Mouse (Mus musculus) embryonic facial prominence, embryonic 11.5 days (tissue): Measurements from ENCODE around the gene Htr5a. TPM values are rescaled to one million over a fixed set of nuclear protein-coding genes. Genes with fewer than 3 reads are reported as not detected.

Source experiments
- ATAC-seq: fragments of 200-750 bp; cut with Nextera tagmentation; replicated peaks from 2 replicates; pipeline ENCODE4 v1.8.0; 2017; ENCODE audit warnings: low read depth; ENCODE audit not compliant: insufficient number of reproducible peaks, low FRiP score, low TSS enrichment
- DNase-seq: peaks from one replicate; pipeline ENCODE4 v3.0.0-alpha.2; 2015; ENCODE audit warnings: low spot score
- H3K27ac ChIP-seq: fragments of 300-500 bp; sonication (generic); replicated peaks from 2 replicates; pipeline ENCODE4 v1.5.1; 2014; ENCODE audit warnings: mild to moderate bottlenecking, low read depth, low read length, control low read depth
- H3K27me3 ChIP-seq: fragments of 300-500 bp; sonication (generic); 2 replicates; pipeline ENCODE4 v1.6.1; 2014; ENCODE audit warnings: mild to moderate bottlenecking, low read length, moderate library complexity, mixed read lengths; ENCODE audit not compliant: control insufficient read depth, insufficient read depth
- H3K36me3 ChIP-seq: fragments of 300-500 bp; sonication (generic); replicated peaks from 2 replicates; pipeline ENCODE4 v1.6.1; 2014; ENCODE audit warnings: low read depth, mild to moderate bottlenecking, low read length, moderate library complexity, mixed read lengths; ENCODE audit not compliant: control insufficient read depth, insufficient read depth
- H3K4me1 ChIP-seq: fragments of 300-500 bp; sonication (generic); 2 replicates; pipeline ENCODE4 v1.6.1; 2014; ENCODE audit warnings: low read length, mixed read lengths; ENCODE audit not compliant: control insufficient read depth, insufficient read depth
- H3K4me2 ChIP-seq: fragments of 300-500 bp; sonication (generic); 2 replicates; pipeline ENCODE4 v1.6.1; 2014; ENCODE audit warnings: low read depth, mild to moderate bottlenecking, control low read depth, low read length, moderate library complexity
- H3K4me3 ChIP-seq: fragments of 300-500 bp; sonication (generic); 2 replicates; pipeline ENCODE4 v1.5.1; 2014; ENCODE audit warnings: low read depth, low read length, control low read depth
- H3K9ac ChIP-seq: fragments of 300-500 bp; sonication (generic); replicated peaks from 2 replicates; pipeline ENCODE4 v1.6.1; 2014; ENCODE audit warnings: mild to moderate bottlenecking, control low read depth, low read length
- H3K9me3 ChIP-seq: fragments of 300-500 bp; sonication (generic); replicated peaks from 2 replicates; pipeline ENCODE4 v1.6.1; 2016; ENCODE audit warnings: mild to moderate bottlenecking, low read length, inconsistent platforms, mixed read lengths; ENCODE audit not compliant: control insufficient read depth
- WGBS: fragments of 180-500 bp; shearing (Covaris S2); extraction: QIAGEN DNeasy Blood & Tissue Kit; methylation state at CpG from one replicate; pipeline ENCODE4 v1.1.7; 2014; 5-methylcytosine and 5-hydroxymethylcytosine counted together
- polyA plus RNA-seq: library from polyadenylated mRNA; unstranded; fragments of >200 nt; fragmentation: Nextera tagmentation; extraction: Ambion mirVana; gene quantifications from 2 replicates; pipeline ENCODE4 v1.2.1, GENCODE M21; 2014

The Htr5a gene
- polyA plus RNA-seq, 1 experiment from 2014 or later: not detected

DNA sequence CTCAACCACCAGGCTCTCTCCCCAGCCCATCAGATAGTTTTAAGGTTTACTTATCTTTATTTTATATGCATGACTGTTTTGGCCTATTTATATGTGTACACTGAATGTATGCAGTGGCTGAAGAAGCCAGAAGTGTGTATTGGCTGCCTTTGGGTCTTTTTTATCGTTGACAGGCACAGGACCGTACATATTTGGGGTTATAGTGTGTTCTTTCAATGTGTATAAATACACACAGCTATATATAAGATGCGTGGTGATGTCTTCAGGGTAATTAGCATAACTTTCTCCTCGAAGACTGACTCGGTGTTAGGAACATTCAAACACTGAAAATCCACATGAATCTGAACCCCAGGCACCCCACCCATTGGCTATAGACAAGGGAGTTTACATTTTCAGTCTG lies 32.3 kb downstream of the Htr5a start:
- H3K4me1 ChIP-seq: no peaks in the 10 kb centered on the region
- no peak overlapping the region for H3K4me2 ChIP-seq
- DNase-seq (no peak), ATAC-seq (no peak)
- H3K27ac ChIP-seq: no peak overlapping the region
- H3K9ac ChIP-seq: no peak overlapping the region
- 81% methylated on average over 5 of the region's 5 CpGs for WGBS
- H3K9me3 ChIP-seq: no peaks in the 10 kb centered on the region
- H3K4me3 ChIP-seq: no peak overlapping the region
- no peaks in the 10 kb centered on the region for H3K27me3 ChIP-seq
- no peaks in the 10 kb centered on the region for H3K36me3 ChIP-seq

DNA sequence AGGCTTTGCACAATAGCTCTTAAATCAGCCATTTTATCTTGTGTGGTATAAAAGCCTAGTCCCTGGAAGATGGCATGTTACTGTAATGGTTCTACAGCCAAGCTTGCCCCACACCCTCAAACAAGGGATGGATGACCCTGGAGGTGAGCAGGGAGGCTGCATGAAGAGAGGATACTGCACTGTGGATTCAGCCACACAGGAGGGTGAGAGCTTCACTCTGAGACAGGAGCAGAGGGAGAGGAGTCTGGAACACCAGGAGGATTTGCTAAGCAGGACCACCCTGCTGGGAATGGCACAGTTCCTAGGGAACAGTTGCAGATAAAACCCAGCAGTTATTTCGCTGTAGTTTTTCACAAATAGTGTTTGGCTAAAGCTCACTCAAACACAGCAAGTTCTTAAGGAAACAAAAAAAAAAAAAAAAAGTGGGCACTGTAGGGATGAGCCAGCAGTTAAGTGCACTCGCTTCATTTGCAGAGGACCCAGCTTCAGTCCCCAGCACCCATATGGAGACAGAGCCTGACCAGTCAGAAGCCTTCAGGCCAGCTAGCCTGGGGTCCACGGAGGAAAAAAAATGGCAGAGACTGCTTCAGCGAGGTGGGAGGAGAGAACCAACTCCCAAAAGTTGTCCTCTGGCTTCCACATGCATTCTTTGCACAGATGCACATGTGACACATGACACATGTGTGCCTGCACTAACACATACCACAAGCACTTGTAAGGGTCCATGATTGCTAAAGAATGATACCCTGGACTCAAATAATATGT lies 33.6 kb downstream of the Htr5a start:
- no peaks in the 10 kb centered on the region for H3K4me1 ChIP-seq
- ATAC-seq: no peak
- 61% methylated on average over 4 of the region's 4 CpGs for WGBS
- no peaks in the 10 kb centered on the region for H3K27me3 ChIP-seq
- no peaks in the 10 kb centered on the region for H3K36me3 ChIP-seq
- H3K27ac ChIP-seq: no peak overlapping the region
- no peak for DNase-seq
- no peak overlapping the region for H3K4me2 ChIP-seq
- H3K9me3 ChIP-seq: no peaks in the 10 kb centered on the region
- no peak overlapping the region for H3K4me3 ChIP-seq
- H3K9ac ChIP-seq: no peak overlapping the region

DNA sequence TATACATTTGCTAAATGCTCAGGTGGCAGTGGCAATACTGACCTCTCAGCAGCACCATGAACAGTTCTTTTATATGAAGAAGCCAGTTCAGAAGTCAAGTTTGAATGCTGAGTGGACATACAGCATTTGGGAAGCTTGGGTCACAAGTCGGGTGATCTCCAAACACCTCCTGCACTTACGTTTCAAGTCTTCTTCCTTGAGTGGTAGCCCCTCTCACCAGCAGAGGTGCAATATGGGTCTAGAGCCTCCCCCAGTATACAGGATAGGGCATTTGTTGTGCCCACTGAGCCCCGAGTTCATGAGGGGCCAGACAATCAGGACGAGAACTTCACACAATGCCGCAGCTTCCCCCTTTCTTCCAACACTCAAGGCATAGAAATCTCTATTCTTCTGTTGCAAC lies 36.4 kb downstream of the Htr5a start:
- H3K9me3 ChIP-seq: no peaks in the 10 kb centered on the region
- H3K4me2 ChIP-seq: no peak overlapping the region
- H3K4me1 ChIP-seq: no peaks in the 10 kb centered on the region
- H3K9ac ChIP-seq: no peak overlapping the region
- ATAC-seq: no peak
- no peaks in the 10 kb centered on the region for H3K36me3 ChIP-seq
- WGBS: 88% methylated on average over 5 of the region's 5 CpGs
- DNase-seq: no peak
- H3K27me3 ChIP-seq: no peaks in the 10 kb centered on the region
- no peak overlapping the region for H3K4me3 ChIP-seq
- H3K27ac ChIP-seq: no peak overlapping the region

DNA sequence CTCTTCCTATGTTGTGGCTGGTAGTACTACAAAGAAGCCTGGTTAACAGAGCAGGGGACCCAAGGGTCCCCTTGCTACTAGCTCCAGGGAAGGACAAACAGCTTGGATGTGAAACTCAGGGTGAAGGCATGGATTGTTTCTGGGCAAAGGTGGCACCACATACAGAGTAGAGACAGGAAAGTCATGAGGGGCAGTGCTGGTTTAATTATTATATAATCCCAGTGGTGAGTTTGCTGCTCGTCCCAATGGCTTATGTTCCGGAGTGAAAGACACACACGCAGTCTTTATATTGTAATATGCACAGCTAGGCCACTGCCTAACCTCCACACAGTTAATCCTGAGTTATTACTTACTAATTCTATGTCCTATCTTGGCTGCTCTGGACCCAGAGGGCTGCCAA lies 37.8 kb downstream of the Htr5a start:
- H3K9ac ChIP-seq: no peak overlapping the region
- H3K4me3 ChIP-seq: no peak overlapping the region
- no peaks in the 10 kb centered on the region for H3K4me1 ChIP-seq
- H3K4me2 ChIP-seq: no peak overlapping the region
- H3K36me3 ChIP-seq: no peaks in the 10 kb centered on the region
- H3K9me3 ChIP-seq: no peaks in the 10 kb centered on the region
- 90% methylated on average over 3 of the region's 3 CpGs for WGBS
- H3K27me3 ChIP-seq: no peaks in the 10 kb centered on the region
- ATAC-seq (no peak), DNase-seq (no peak)
- H3K27ac ChIP-seq: no peak overlapping the region

DNA sequence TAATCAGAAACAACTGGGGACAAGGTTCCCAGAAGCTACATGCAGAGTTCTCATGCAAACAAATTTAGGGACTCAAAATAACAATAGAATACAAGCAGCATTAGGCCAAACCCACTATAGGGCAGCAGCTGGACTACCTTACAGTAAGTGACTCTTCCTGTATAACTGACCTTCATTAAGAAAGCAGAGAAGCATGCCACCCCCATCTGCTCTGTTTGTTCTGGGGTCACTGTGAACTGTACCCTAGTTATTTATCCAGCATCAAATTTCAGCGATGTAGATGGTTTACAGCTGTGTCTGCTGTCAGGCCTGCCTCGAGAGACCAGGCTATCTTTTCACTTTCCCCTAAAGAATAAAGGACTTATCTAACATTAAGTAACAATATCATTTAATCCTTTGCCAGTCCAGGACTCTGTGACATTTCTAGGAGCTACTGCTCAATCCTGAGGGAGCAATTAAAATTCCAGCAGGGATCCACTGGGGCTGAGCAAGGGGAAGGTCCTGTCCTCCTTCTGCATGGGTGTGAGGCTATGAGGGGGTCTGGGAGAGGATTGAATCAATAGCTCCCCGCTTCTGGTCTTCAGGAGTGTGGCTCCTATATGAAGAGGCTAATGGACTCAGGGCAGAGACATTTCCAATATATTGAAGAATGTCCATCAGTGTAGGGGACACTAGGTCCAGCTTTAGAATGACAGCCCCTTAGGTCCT lies 38.5 kb downstream of the Htr5a start:
- Histone ChIP-seq H3K9ac (no peak overlapping the region), H3K27me3 (no peaks in the 10 kb centered on the region), H3K4me1 (no peaks in the 10 kb centered on the region), H3K4me2 (no peak overlapping the region), H3K4me3 (no peak overlapping the region), H3K27ac (no peak overlapping the region), H3K36me3 (no peaks in the 10 kb centered on the region), H3K9me3 (no peaks in the 10 kb centered on the region)
- WGBS: 43% methylated on average over 3 of the region's 3 CpGs
- no peak for DNase-seq
- no peak for ATAC-seq

DNA sequence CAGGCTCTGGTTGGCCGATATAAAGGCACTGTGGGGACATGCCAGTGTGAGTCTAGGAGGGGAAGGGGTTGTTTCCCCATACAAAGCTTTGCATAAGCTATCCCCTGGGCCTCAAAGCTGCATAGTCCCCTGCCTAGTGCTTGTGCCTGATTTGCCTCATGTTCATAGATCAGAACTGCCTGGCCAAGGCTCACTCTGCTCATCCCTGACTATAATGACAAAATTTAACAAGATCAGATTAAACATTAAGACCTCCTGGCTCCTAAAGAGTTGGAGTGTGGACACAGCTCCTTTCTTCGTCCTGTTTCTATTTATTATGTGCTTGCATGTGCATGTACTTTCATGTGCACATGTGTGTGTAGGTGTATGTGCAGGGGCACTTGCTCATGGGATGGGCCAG lies 39.3 kb downstream of the Htr5a start:
- no peak overlapping the region for H3K4me3 ChIP-seq
- no peak overlapping the region for H3K27ac ChIP-seq
- H3K9me3 ChIP-seq: no peaks in the 10 kb centered on the region
- 82% methylated on average over 2 of the region's 2 CpGs for WGBS
- no peaks in the 10 kb centered on the region for H3K4me1 ChIP-seq
- DNase-seq (no peak), ATAC-seq (no peak)
- H3K36me3 ChIP-seq: no peaks in the 10 kb centered on the region
- no peaks in the 10 kb centered on the region for H3K27me3 ChIP-seq
- no peak overlapping the region for H3K9ac ChIP-seq
- no peak overlapping the region for H3K4me2 ChIP-seq

DNA sequence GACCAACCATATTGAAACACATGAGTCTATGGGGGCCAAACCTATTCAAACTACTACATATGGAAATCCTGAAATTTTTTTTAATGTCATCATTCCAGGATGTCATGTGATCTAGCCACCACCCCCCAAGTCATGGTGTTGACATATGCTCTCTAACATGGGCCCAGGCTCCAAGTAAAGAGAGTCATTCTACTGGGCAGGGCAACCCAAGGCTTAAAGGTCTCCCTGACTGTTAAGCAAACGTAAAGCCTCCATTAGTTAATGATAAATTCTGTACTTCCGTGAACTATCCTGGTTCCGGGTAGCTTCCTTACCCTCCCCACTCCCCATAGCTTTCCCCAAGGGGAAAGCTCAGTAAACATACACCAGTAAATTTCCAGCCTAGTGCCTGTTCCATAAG lies 46.1 kb downstream of the Htr5a start:
- H3K9ac ChIP-seq: no peak overlapping the region
- H3K4me3 ChIP-seq: no peak overlapping the region
- H3K4me1 ChIP-seq: no peaks in the 10 kb centered on the region
- no peak for DNase-seq
- H3K36me3 ChIP-seq: no peaks in the 10 kb centered on the region
- no peaks in the 10 kb centered on the region for H3K27me3 ChIP-seq
- ATAC-seq: no peak
- H3K9me3 ChIP-seq: no peaks in the 10 kb centered on the region
- 90% methylated on average over 3 of the region's 3 CpGs for WGBS
- H3K27ac ChIP-seq: no peak overlapping the region
- H3K4me2 ChIP-seq: no peak overlapping the region

DNA sequence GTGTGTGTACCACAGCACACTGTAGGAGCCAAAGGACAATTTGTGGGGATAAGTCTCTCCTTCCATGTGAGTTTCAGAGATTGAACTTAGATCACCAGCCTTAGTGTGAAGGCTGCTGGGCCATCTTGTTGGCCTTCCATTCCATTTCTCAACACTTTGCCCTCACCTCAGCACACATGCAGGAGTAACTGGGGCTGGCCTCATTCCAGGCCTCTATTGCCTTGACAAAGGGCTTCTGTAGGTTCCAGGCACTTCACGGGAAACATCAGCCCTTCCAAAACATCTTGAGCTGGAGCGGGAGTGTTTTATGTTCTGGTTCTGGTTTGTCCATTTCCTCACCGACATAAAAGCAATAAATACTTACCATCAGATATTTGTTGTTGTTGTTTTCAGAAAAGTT lies 54.0 kb downstream of the Htr5a start:
- Histone ChIP-seq H3K36me3 (no peaks in the 10 kb centered on the region), H3K27ac (no peak overlapping the region), H3K27me3 (no peaks in the 10 kb centered on the region), H3K9ac (no peak overlapping the region), H3K4me1 (no peaks in the 10 kb centered on the region), H3K4me2 (no peak overlapping the region), H3K4me3 (no peak overlapping the region), H3K9me3 (no peaks in the 10 kb centered on the region)
- 93% methylated on average over 3 of the region's 3 CpGs for WGBS
- no peak for DNase-seq
- no peak for ATAC-seq
